Mouse (Mus musculus) kidney, postnatal 0 days (tissue): ENCODE results near the gene Dclk3. TPM values are rescaled to one million over a fixed set of nuclear protein-coding genes. Genes with fewer than 3 reads are reported as not detected.

Experiments
- ATAC-seq: fragments of 200-750 bp; cut with Nextera tagmentation; replicated peaks from 2 replicates; pipeline ENCODE4 v1.8.0; 2017; ENCODE audit warnings: low read depth, moderate number of reproducible peaks, moderate TSS enrichment, moderate library complexity; ENCODE audit not compliant: low FRiP score
- DNase-seq: peaks from one replicate; pipeline ENCODE4 v3.0.0-alpha.2; 2016; ENCODE audit warnings: low spot score
- H3K27ac ChIP-seq: fragments of 300-500 bp; sonication (generic); 2 replicates; pipeline ENCODE4 v1.5.1; 2014; ENCODE audit warnings: mild to moderate bottlenecking
- H3K27me3 ChIP-seq: fragments of 300-500 bp; sonication (generic); 2 replicates; pipeline ENCODE4 v1.6.1; 2014; ENCODE audit warnings: low read length, mixed read lengths; ENCODE audit not compliant: insufficient read depth
- H3K36me3 ChIP-seq: fragments of 300-500 bp; sonication (generic); 2 replicates; pipeline ENCODE4 v1.6.1; 2014; ENCODE audit warnings: low read length, mixed read lengths; ENCODE audit not compliant: insufficient read depth
- H3K4me1 ChIP-seq: fragments of 300-500 bp; sonication (generic); replicated peaks from 2 replicates; pipeline ENCODE4 v1.6.1; 2014; ENCODE audit warnings: antibody characterized with exemption, low read length, mixed read lengths; ENCODE audit not compliant: insufficient read depth
- H3K4me2 ChIP-seq: fragments of 300-500 bp; sonication (generic); 2 replicates; pipeline ENCODE4 v1.6.1; 2014; ENCODE audit warnings: mild to moderate bottlenecking, low read length, moderate library complexity, mixed read lengths
- H3K4me3 ChIP-seq: fragments of 300-500 bp; sonication (generic); replicated peaks from 2 replicates; pipeline ENCODE4 v1.5.1; 2014; ENCODE audit warnings: low read depth, low read length
- H3K9ac ChIP-seq: fragments of 300-500 bp; sonication (generic); 2 replicates; pipeline ENCODE4 v1.6.1; 2014; ENCODE audit warnings: low read depth, low read length
- H3K9me3 ChIP-seq: fragments of 300-500 bp; sonication (generic); replicated peaks from 2 replicates; pipeline ENCODE4 v1.6.1; 2016; ENCODE audit warnings: low read length, inconsistent platforms, mixed read lengths
- CTCF ChIP-seq: IDR thresholded peaks from 2 replicates; pipeline ENCODE4 v1.5.1; 2016; ENCODE audit warnings: antibody characterized with exemption, low read depth, mild to moderate bottlenecking, moderate library complexity
- WGBS: fragments of 180-500 bp; shearing (Covaris S2); extraction: QIAGEN DNeasy Blood & Tissue Kit; methylation state at CpG from one replicate; pipeline ENCODE4 v1.1.7; 2014; 5-methylcytosine and 5-hydroxymethylcytosine counted together
- polyA plus RNA-seq: library from polyadenylated mRNA; unstranded; fragments of >200 nt; fragmentation: Nextera tagmentation; extraction: Ambion mirVana; gene quantifications from 2 replicates; pipeline ENCODE4 v1.2.1, GENCODE M21; 2015

Gene Dclk3
- polyA plus RNA-seq, 1 experiment from 2014 or later, result 8.6 TPM

DNA sequence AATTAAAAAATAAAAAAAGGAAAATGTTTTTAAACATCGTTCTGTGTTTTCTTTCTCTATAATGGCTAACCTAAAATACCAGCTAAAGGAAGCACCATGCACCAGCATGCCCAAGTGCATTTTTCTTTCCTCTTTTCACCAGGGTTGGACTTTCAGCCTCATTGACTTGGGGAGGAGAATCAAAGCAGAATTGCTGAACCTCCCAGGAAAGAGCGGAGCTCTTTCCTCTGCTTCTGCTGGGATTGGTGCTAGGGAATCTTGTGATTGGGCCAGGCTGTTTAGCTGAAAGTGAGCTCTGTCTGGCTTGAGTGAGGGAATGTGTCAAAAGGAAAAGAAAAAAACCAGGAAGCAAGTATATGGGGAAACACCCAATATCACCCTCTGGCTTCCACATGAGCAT lies 10.1 kb downstream of the Dclk3 start:
- Histone ChIP-seq H3K9me3 (no peaks in the 10 kb centered on the region), H3K27me3 (no peaks in the 10 kb centered on the region), H3K36me3 (no peaks in the 10 kb centered on the region), H3K9ac (no peak overlapping the region), H3K4me1 (no peaks in the 10 kb centered on the region), H3K4me2 (no peak overlapping the region), H3K27ac (peak overlapping the region; percentile 25; the same call in 1 of the 2 replicates), H3K4me3 (no peak overlapping the region)
- WGBS, result 56% methylated on average over 2 of the region's 2 CpGs
- no peak for TF ChIP-seq CTCF
- DNase-seq (peak; percentile 36), ATAC-seq (no peak)

DNA sequence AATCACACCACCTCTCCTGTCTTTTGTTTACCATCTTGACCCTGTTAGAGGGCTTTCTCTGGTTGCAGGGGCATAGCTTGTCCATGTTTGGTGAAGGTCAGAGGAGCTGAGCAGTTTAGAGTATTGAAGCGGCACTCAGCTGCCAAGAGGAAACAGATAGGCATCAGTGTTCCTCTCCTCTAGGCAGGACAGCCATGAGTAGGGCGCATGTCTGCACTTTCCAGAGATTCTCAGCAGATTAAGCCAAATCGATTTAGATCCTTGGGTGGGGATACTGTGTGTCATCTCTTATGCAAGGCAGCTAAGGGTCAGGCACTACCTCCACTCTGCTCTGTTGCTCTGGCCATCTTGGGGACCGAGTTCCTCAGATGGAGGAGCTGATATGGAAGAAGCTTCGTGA lies 11.0 kb downstream of the Dclk3 start:
- no peak for TF ChIP-seq CTCF
- no peak for ATAC-seq
- Histone ChIP-seq H3K4me1 (no peaks in the 10 kb centered on the region), H3K36me3 (no peaks in the 10 kb centered on the region), H3K27ac (no peak overlapping the region), H3K4me2 (no peak overlapping the region), H3K27me3 (no peaks in the 10 kb centered on the region), H3K9ac (no peak overlapping the region), H3K9me3 (no peaks in the 10 kb centered on the region), H3K4me3 (no peak overlapping the region)
- 67% methylated on average over 5 of the region's 5 CpGs for WGBS
- no peak for DNase-seq

DNA sequence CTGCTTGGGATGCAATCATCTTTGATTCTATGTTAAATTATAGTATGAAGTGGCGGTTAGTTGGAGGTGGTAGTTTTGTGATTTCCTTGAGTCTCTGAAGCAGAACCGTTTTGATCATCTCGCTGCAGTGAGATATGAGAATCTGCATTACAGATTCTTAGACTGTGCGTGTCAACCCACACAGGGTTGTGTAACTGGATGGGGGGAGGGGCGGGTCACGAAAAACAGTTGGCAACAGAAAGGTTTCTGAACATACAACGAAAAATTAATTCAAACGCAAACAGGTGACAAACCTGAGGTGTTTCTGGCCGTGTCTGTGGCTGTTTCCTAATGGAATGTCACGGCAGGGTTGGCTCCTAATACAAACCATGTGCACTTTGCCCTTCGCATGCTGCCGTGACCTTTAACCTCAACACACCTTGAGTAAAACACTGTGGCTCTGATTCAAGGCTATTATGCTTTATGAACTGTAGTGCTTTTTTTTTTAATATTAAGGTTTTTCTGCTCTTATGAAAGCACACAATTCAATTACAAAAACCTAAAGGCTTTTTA lies 12.0 kb downstream of the Dclk3 start:
- Histone ChIP-seq H3K36me3 (no peaks in the 10 kb centered on the region), H3K4me3 (no peak overlapping the region), H3K9ac (no peak overlapping the region), H3K9me3 (no peaks in the 10 kb centered on the region), H3K4me1 (no peaks in the 10 kb centered on the region), H3K27me3 (no peaks in the 10 kb centered on the region), H3K4me2 (no peak overlapping the region), H3K27ac (no peak overlapping the region)
- no peak for TF ChIP-seq CTCF
- 80% methylated on average over 12 of the region's 12 CpGs for WGBS
- no peak for DNase-seq
- ATAC-seq, result no peak

DNA sequence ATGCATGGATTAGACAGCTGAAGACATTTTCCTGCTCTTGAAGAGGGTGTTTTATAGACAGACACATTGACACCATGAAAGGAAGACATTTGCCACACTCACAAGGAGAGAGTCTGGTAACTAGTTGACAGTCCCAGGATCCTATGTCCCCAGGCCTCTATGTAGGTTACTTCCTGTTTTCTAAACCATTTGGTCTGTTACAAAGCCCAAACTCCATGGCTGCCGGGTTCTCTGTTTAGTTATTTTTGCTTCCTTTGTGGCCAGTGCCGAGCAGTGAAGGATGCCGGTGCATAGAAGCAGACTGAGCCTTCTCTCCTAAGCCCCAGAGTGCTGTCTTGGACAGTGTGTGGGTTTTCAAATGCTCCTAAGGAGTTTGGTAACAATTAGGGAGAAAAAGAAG lies 15.0 kb downstream of the Dclk3 start:
- TF ChIP-seq CTCF, result no peak
- ATAC-seq, result no peak

DNA sequence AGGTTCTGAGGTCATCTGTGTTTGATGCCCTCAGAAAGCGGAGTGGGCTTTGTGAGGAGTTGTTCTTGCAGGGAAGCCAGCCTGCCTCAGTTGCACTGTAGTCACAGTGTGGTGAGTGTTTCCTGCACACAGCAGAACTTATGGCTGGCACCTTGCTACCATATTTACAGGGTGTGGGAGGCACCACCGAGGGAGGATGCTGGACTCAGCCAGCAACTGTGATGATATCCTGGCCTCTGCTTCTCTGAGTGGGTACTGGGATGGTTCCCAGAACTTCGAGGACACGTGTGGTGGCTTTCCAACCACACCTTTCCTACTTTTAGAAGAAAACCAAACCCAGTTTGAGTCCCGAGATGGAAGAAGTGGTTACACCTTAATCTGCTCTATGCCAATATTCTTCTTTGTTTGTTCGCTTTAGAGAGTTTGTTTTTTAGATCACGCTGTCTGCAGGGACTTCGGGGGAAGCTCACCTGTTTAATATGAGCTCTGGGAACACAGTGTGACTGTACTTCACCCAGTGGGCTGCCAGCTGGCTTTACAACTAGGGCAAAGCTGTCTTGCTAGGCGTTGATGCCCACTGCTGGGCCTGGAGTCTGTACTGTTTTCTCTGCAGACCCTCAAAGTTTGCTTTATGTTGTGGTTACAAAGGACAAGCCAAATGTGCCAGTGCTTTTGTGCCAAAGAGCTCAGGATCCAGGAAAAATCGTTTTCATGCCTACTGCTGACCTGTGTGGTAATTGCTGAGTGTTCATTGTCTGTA lies 18.5 kb downstream of the Dclk3 start:
- no peak overlapping the region for H3K9ac ChIP-seq
- H3K9me3 ChIP-seq, result no peaks in the 10 kb centered on the region
- 78% methylated on average over 10 of the region's 10 CpGs for WGBS
- H3K27me3 ChIP-seq, result no peaks in the 10 kb centered on the region
- no peak overlapping the region for H3K27ac ChIP-seq
- DNase-seq, result no peak
- peaks cover 11% of the 10 kb centered on the region for H3K4me1 ChIP-seq
- no peak overlapping the region for H3K4me2 ChIP-seq
- ATAC-seq, result no peak
- no peaks in the 10 kb centered on the region for H3K36me3 ChIP-seq
- no peak overlapping the region for H3K4me3 ChIP-seq
- no peak for TF ChIP-seq CTCF

More for the DNA sequence above, 15.0 kb downstream of the Dclk3 start:
- no peaks in the 10 kb centered on the region for H3K4me1 ChIP-seq
- H3K9me3 ChIP-seq, result no peaks in the 10 kb centered on the region
- no peak for DNase-seq
- no peak overlapping the region for H3K4me2 ChIP-seq
- H3K27me3 ChIP-seq, result no peaks in the 10 kb centered on the region
- H3K27ac ChIP-seq, result no peak overlapping the region
- H3K9ac ChIP-seq, result no peak overlapping the region
- no peaks in the 10 kb centered on the region for H3K36me3 ChIP-seq
- 47% methylated on average over 3 of the region's 3 CpGs for WGBS
- H3K4me3 ChIP-seq, result no peak overlapping the region

DNA sequence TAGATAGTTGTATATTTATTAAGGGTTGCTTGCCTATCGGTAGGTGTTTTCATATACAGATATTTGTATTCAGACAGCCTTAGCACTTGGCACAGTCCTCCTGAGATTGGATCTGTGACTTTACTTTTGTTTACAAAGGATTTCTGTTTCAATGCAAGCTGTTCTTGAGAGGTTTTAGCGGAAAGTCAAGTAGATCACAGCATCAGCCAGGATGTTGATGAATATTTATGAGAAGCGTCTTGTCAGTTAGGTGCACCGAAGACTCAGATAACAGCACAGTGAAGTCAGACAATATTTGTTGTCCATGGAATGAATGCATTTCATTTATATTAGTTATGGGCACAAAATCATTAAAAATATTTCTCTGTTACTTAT lies 19.0 kb downstream of the Dclk3 start:
- no peak overlapping the region for H3K4me3 ChIP-seq
- no peak for TF ChIP-seq CTCF
- no peak overlapping the region for H3K27ac ChIP-seq
- ATAC-seq (no peak), DNase-seq (no peak)
- 74% methylated on average over 4 of the region's 4 CpGs for WGBS
- H3K36me3 ChIP-seq, result no peaks in the 10 kb centered on the region
- no peak overlapping the region for H3K9ac ChIP-seq
- H3K4me2 ChIP-seq, result no peak overlapping the region
- H3K9me3 ChIP-seq, result no peaks in the 10 kb centered on the region
- H3K27me3 ChIP-seq, result no peaks in the 10 kb centered on the region
- H3K4me1 ChIP-seq, result peaks cover 13% of the 10 kb centered on the region

DNA sequence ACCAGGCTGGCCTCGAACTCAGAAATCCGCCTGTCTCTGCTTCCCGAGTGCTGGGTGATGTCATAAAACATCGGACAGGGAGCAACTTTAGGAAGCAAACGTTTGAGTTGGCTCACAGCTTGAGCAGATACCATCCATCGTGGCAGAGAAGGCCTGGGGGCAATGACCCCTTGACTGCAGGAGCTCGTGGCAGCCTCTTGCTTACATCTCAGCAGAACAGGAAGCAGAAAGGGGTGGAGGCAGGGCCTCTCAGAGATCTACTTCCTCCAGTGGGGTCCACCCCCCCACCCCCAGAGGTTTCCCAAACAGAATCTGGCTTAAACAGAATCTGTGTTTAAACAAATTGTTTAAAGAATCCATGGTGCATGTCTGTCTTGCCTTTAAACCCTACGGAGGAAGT lies 20.6 kb downstream of the Dclk3 start:
- Histone ChIP-seq H3K27ac (peak overlapping the region; percentile 78), H3K4me2 (no peak overlapping the region), H3K4me3 (no peak overlapping the region), H3K4me1 (peaks cover 13% of the 10 kb centered on the region), H3K9ac (no peak overlapping the region), H3K36me3 (no peaks in the 10 kb centered on the region), H3K9me3 (no peaks in the 10 kb centered on the region), H3K27me3 (no peaks in the 10 kb centered on the region)
- WGBS, result 57% methylated on average over 8 of the region's 8 CpGs
- ATAC-seq (no peak), DNase-seq (no peak)
- TF ChIP-seq CTCF, result no peak
